9 mouse cellular contexts compared by ENCODE assay signal in genomic region chr5:133482291-133483086, GRCm38 (mm10).
DNase-seq lines count a peak whose midpoint lies in the region; ATAC-seq and TF ChIP-seq lines count a peak whose summit lies in the region.
"Had no signal": no experiment of that assay in that cellular context is flagged by ENCODE, and none has a peak within 500 bp of the region (broad histone marks: within the 10 kb centered on the region; RNA-seq: fewer than 3 reads in every experiment).

No protein-coding gene starts in this region.

- no peak overlapping the region for H3K4me3 ChIP-seq in embryonic facial prominence, embryonic 15.5 days (replicated peaks)
- no peak overlapping the region for H3K4me3 ChIP-seq in olfactory bulb, adult 2 months (ENCODE audit: insufficient read depth, low read depth, low read length)
- H3K4me3 ChIP-seq in stomach, postnatal 0 days (ENCODE audit: low read depth, low read length) = no peak overlapping the region
- H3K4me3 ChIP-seq: lung, embryonic 15.5 days had no signal

- peak overlapping the region; percentile 59 for H3K27ac ChIP-seq in embryonic facial prominence, embryonic 15.5 days (replicated peaks)
- peak overlapping the region; percentile 24; the same call in 1 of the 2 replicates for H3K27ac ChIP-seq in olfactory bulb, adult 2 months (ENCODE audit: insufficient read depth, low read depth, low read length)
- H3K27ac ChIP-seq in stomach, postnatal 0 days (replicated peaks) = no peak overlapping the region
- H3K27ac ChIP-seq: lung, embryonic 15.5 days had no signal

- intact Hi-C loops in heart, postnatal 10 days (cut with DNase I) = no loop called here

- WGBS in embryonic facial prominence, embryonic 15.5 days = 32% methylated on average over 14 of the region's 14 CpGs
- WGBS in olfactory bulb, adult 2 months = 28% methylated on average over 14 of the region's 14 CpGs
- 66% methylated on average over 14 of the region's 14 CpGs for WGBS in stomach, postnatal 0 days

- TF ChIP-seq POLR2A in olfactory bulb, adult 2 months (IDR thresholded peaks at IDR 0.05; ENCODE audit: insufficient read depth, low read depth, low read length) = no peak

- no peak for TF ChIP-seq EP300 in stomach, postnatal 0 days (optimal IDR thresholded peaks at IDR 0.05)

- H3K9ac ChIP-seq in embryonic facial prominence, embryonic 15.5 days = no peak overlapping the region
- no peak overlapping the region for H3K9ac ChIP-seq in stomach, postnatal 0 days (ENCODE audit: low read length)
- H3K9ac ChIP-seq: lung, embryonic 15.5 days had no signal

- peaks cover 14% of the 10 kb centered on the region for H3K4me1 ChIP-seq in embryonic facial prominence, embryonic 15.5 days
- peaks cover 6% of the 10 kb centered on the region for H3K4me1 ChIP-seq in olfactory bulb, adult 2 months (ENCODE audit: control insufficient read depth, insufficient read depth, low read length)
- no peaks in the 10 kb centered on the region for H3K4me1 ChIP-seq in stomach, postnatal 0 days (replicated peaks; ENCODE audit: control insufficient read depth, insufficient read depth)
- H3K4me1 ChIP-seq: lung, embryonic 15.5 days had no signal

- peak; percentile 17 to 20 for DNase-seq in layer of hippocampus, adult 18-20 months (ENCODE audit: low spot score in 2 of 2)
- no peak for DNase-seq in layer of hippocampus, adult 9-10 months (ENCODE audit: low spot score)
- peak; percentile 30 for DNase-seq in heart, postnatal 10 days
- no peak for DNase-seq in lung, postnatal 4 days
- DNase-seq in stomach, postnatal 0 days (ENCODE audit: low spot score) = no peak
- no peak for DNase-seq in lung, postnatal 14 days

- ATAC-seq in embryonic facial prominence, embryonic 15.5 days (ENCODE audit: insufficient number of reproducible peaks, low FRiP score, low TSS enrichment, low read depth) = peak; percentile 65; the same call in 1 of the 2 replicates
- no peak for ATAC-seq in stomach, postnatal 0 days (ENCODE audit: low FRiP score, low TSS enrichment)

- H3K9me3 ChIP-seq in embryonic facial prominence, embryonic 15.5 days (replicated peaks) = no peaks in the 10 kb centered on the region; the same call in 1 of the 2 replicates
- H3K9me3 ChIP-seq in stomach, postnatal 0 days (ENCODE audit: control insufficient read depth, low read length) = no peaks in the 10 kb centered on the region
- H3K9me3 ChIP-seq: lung, embryonic 15.5 days had no signal

- peak overlapping the region; percentile 28 for H3K4me2 ChIP-seq in embryonic facial prominence, embryonic 15.5 days (replicated peaks)
- no peak overlapping the region for H3K4me2 ChIP-seq in stomach, postnatal 0 days (replicated peaks; ENCODE audit: low read depth)
- H3K4me2 ChIP-seq: lung, embryonic 15.5 days had no signal

- H3K36me3 ChIP-seq in embryonic facial prominence, embryonic 15.5 days = no peaks in the 10 kb centered on the region
- H3K36me3 ChIP-seq in stomach, postnatal 0 days (ENCODE audit: control insufficient read depth, insufficient read depth, low read length) = no peaks in the 10 kb centered on the region
- H3K36me3 ChIP-seq: lung, embryonic 15.5 days had no signal

- no peak for TF ChIP-seq CTCF in olfactory bulb, adult 2 months (IDR thresholded peaks at IDR 0.05; ENCODE audit: insufficient read depth, low read depth, low read length)
- TF ChIP-seq CTCF in stomach, postnatal 0 days (IDR thresholded peaks at IDR 0.05; ENCODE audit: low read depth) = no peak

- no peaks in the 10 kb centered on the region for H3K27me3 ChIP-seq in embryonic facial prominence, embryonic 15.5 days
- H3K27me3 ChIP-seq in stomach, postnatal 0 days (ENCODE audit: control insufficient read depth, insufficient read depth, low read length) = no peaks in the 10 kb centered on the region
- H3K27me3 ChIP-seq: lung, embryonic 15.5 days had no signal

Comparison
In these comparisons a context has a peak if more than half of its experiments do, and no peak if none do; other contexts are left out.
1. DNase-seq: peak in layer of hippocampus, adult 18-20 months (2 of 2) and heart, postnatal 10 days (2 of 2); none in layer of hippocampus, adult 9-10 months (single experiment), lung, postnatal 4 days (0 of 2), stomach, postnatal 0 days (single experiment) and lung, postnatal 14 days (single experiment).